Mouse (Mus musculus) olfactory bulb, adult 2 months (tissue): ENCODE measurements around the gene Dlec1. TPM values are rescaled to one million over a fixed set of nuclear protein-coding genes. Genes with fewer than 3 reads are reported as not detected.

Source experiments
- H3K27ac ChIP-seq: fragments of 200-500 bp; 2 replicates; pipeline ENCODE4 v1.5.1; 2012; ENCODE audit warnings: low read depth, low read length; ENCODE audit not compliant: insufficient read depth
- H3K4me1 ChIP-seq: fragments of 200-500 bp; 2 replicates; pipeline ENCODE4 v1.6.1; 2012; ENCODE audit warnings: low read length; ENCODE audit not compliant: control insufficient read depth, insufficient read depth
- H3K4me3 ChIP-seq: fragments of 200-500 bp; 2 replicates; pipeline ENCODE4 v1.5.1; 2012; ENCODE audit warnings: mild to moderate bottlenecking, low read depth, low read length, moderate library complexity; ENCODE audit not compliant: insufficient read depth
- CTCF ChIP-seq: fragments of 200-500 bp; IDR thresholded peaks from 2 replicates; pipeline ENCODE4 v1.5.1; 2012; ENCODE audit warnings: low read depth, mild to moderate bottlenecking, low read length, moderate library complexity; ENCODE audit not compliant: insufficient read depth
- POLR2A ChIP-seq: fragments of 200-500 bp; IDR thresholded peaks from 2 replicates; pipeline ENCODE4 v1.6.1; 2012; ENCODE audit warnings: mild to moderate bottlenecking, low read depth, low read length, moderate library complexity; ENCODE audit not compliant: insufficient read depth
- WGBS: fragments of 180-500 bp; shearing (Covaris S2); methylation state at CpG from one replicate; pipeline ENCODE4 v1.1.7; 2018; 5-methylcytosine and 5-hydroxymethylcytosine counted together
- polyA plus RNA-seq: library from polyadenylated mRNA; stranded (reverse); fragments of >200 nt; gene quantifications from 2 replicates; pipeline ENCODE4 v1.2.4, GENCODE M21; 2012; ENCODE audit warnings: low replicate concordance; ENCODE audit not compliant: missing spikeins, insufficient read depth, insufficient read length

Gene Dlec1
- polyA plus RNA-seq, 1 experiment = not detected

GRCm38 (mm10) chr9:119093419-119094295, 8.6 kb upstream of the Dlec1 start, which contains the start of gene Plcd1:
Gene Plcd1, minus strand, starts transcription at chr9:119093502.
- peaks cover 26% of the 10 kb centered on the region for H3K4me1 ChIP-seq
- H3K4me3 ChIP-seq = peak within 1 kb of the TSS; percentile 64
- peak within 1 kb of the TSS; percentile 49; the same call in 1 of the 2 replicates for H3K27ac ChIP-seq
- TF ChIP-seq POLR2A = no peak
- no peak for TF ChIP-seq CTCF
- WGBS = 11% methylated on average over 45 of the region's 45 CpGs

- H3K27ac ChIP-seq = no peak overlapping the region
- WGBS = 86% methylated on average over 13 of the region's 13 CpGs
Observed at GRCm38 (mm10) chr9:119094462-119095109, 7.7 kb upstream of the Dlec1 start.

GRCm38 (mm10) chr9:119100177-119100898, 1.9 kb upstream of the Dlec1 start:
- H3K4me3 ChIP-seq = no peak overlapping the region
- TF ChIP-seq POLR2A (no peak), CTCF (no peak)
- H3K27ac ChIP-seq = no peak overlapping the region
- WGBS = 16% methylated on average over 15 of the region's 15 CpGs
- H3K4me1 ChIP-seq = no peaks in the 10 kb centered on the region; the same call in 1 of the 2 replicates

More at GRCm38 (mm10) chr9:119094462-119095109, 7.7 kb upstream of the Dlec1 start:
- TF ChIP-seq CTCF (no peak), POLR2A (no peak)
- peaks cover 22% of the 10 kb centered on the region for H3K4me1 ChIP-seq
- no peak overlapping the region for H3K4me3 ChIP-seq

- 1% methylated on average over 19 of the region's 19 CpGs for WGBS
Observed at GRCm38 (mm10) chr9:119102783-119103113, 470 bp downstream of the Dlec1 start.

GRCm38 (mm10) chr9:119107566-119107965, 5.3 kb downstream of the Dlec1 start:
- TF ChIP-seq POLR2A = no peak
- no peak for TF ChIP-seq CTCF
- Histone ChIP-seq H3K4me3 (no peak overlapping the region), H3K27ac (no peak overlapping the region), H3K4me1 (no peaks in the 10 kb centered on the region)
- WGBS = 71% methylated on average over 4 of the region's 4 CpGs

More at GRCm38 (mm10) chr9:119102783-119103113, 470 bp downstream of the Dlec1 start:
- no peaks in the 10 kb centered on the region; the same call in 1 of the 2 replicates for H3K4me1 ChIP-seq
- H3K4me3 ChIP-seq = peak overlapping the region; percentile 87
- no peak overlapping the region for H3K27ac ChIP-seq
- no peak for TF ChIP-seq CTCF
- no peak for TF ChIP-seq POLR2A

- Histone ChIP-seq H3K27ac (no peak overlapping the region), H3K4me3 (no peak overlapping the region), H3K4me1 (no peaks in the 10 kb centered on the region)
- WGBS = 69% methylated on average over 12 of the region's 12 CpGs
- TF ChIP-seq CTCF = no peak
- no peak for TF ChIP-seq POLR2A
Observed at GRCm38 (mm10) chr9:119109685-119110353, 7.5 kb downstream of the Dlec1 start.

- WGBS = 81% methylated on average over 3 of the region's 3 CpGs
- no peak overlapping the region for H3K27ac ChIP-seq
- no peak overlapping the region for H3K4me3 ChIP-seq
- TF ChIP-seq POLR2A = no peak
- H3K4me1 ChIP-seq = no peaks in the 10 kb centered on the region
Observed at GRCm38 (mm10) chr9:119110640-119111039, 8.4 kb downstream of the Dlec1 start.

- Histone ChIP-seq H3K27ac (no peak overlapping the region), H3K4me1 (no peaks in the 10 kb centered on the region), H3K4me3 (no peak overlapping the region)
- 92% methylated on average over 17 of the region's 17 CpGs for WGBS
- no peak for TF ChIP-seq POLR2A
- no peak for TF ChIP-seq CTCF
Observed at GRCm38 (mm10) chr9:119114911-119115310, 12.6 kb downstream of the Dlec1 start.
